Mouse (Mus musculus): ENCODE results near the gene Abcc10. TPM values are rescaled to one million over a fixed set of nuclear protein-coding genes. Genes with fewer than 3 reads are reported as not detected.

The Abcc10 gene
- 31.8 and 33.4 TPM in 2 replicates for polyA plus RNA-seq (2012; rRNA removed)

- Histone ChIP-seq H3K27me3 (ENCODE audit: control insufficient read depth, insufficient read depth, low read length) (no peaks in the 10 kb centered on the region), H3K4me3 (ENCODE audit: control insufficient read depth, insufficient read depth, low read length) (peak within 1 kb of the TSS; percentile 83), H3K27ac (ENCODE audit: control insufficient read depth, insufficient read depth, low read length) (peak within 1 kb of the TSS; percentile 76), H3K36me3 (ENCODE audit: control insufficient read depth, insufficient read depth, low read length) (no peaks in the 10 kb centered on the region), H3K4me1 (replicated peaks; ENCODE audit: control insufficient read depth, insufficient read depth, low read length) (0 out of 2 replicates have a peak, but pooled peaks cover 2% of the 10 kb centered on the region)
- peak; percentile 99 for DNase-seq
- WGBS, result under 1% methylated on average over 40 of the region's 40 CpGs
- TF ChIP-seq CTCF (IDR thresholded peaks at IDR 0.05; ENCODE audit: borderline replicate concordance, control insufficient read depth, extremely low read depth, insufficient read depth, low read length, poor library complexity), result peak; percentile 57; the same call in 1 of the 2 replicates
- TF ChIP-seq POLR2A (IDR thresholded peaks at IDR 0.05; ENCODE audit: control insufficient read depth, extremely low read depth, insufficient read depth, low read length, poor library complexity), result peak; percentile 94
Measured at GRCm38 (mm10) chr17:46327906-46328534, at the start of gene Abcc10. Gene Abcc10, minus strand, starts transcription at chr17:46328352.

- peak; percentile 58 for DNase-seq
Measured at GRCm38 (mm10) chr17:46371783-46372182, 43.6 kb upstream of the Abcc10 start.

DNA sequence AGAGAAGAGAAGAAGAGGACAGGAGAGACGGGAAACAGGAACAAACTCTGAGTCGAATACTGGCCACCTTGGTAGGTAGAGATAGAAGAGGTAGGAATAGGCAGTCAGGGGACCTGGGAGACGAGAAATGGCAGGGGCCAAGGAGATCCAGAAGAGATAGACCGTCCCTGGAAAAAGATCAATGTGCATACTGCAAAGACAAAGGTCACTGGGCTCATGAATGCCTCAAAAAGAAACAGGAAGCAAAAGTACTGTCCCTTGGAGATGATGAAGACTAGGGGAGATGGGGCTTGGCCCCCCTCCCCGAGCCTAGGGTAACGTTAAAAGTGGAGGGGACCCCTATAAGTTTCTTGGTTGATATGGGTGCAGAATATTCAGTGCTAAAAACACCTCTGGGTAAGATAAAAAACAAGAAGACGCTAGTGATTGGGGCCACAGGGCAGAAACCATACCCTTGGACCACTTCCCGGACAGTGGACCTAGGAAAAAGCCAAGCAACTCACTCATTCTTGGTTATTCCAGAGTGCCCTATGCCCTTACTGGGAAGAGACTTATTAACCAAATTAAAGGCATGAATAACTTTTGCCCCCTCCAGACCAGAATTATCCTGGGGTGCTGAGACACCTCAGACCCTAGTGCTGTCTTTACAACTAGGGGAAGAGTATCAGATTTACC lies 23.0 kb upstream of the Abcc10 start:
- Histone ChIP-seq H3K27me3 (ENCODE audit: control insufficient read depth, insufficient read depth, low read length) (no peaks in the 10 kb centered on the region), H3K4me1 (replicated peaks; ENCODE audit: control insufficient read depth, insufficient read depth, low read length) (no peaks in the 10 kb centered on the region), H3K36me3 (ENCODE audit: control insufficient read depth, insufficient read depth, low read length) (no peaks in the 10 kb centered on the region), H3K27ac (ENCODE audit: control insufficient read depth, insufficient read depth, low read length) (no peak overlapping the region), H3K4me3 (ENCODE audit: control insufficient read depth, insufficient read depth, low read length) (no peak overlapping the region)
- WGBS, result 85% methylated on average over 8 of the region's 8 CpGs
- no peak for DNase-seq
- TF ChIP-seq POLR2A (IDR thresholded peaks at IDR 0.05; ENCODE audit: control insufficient read depth, extremely low read depth, insufficient read depth, low read length, poor library complexity), result no peak
- no peak for TF ChIP-seq CTCF (IDR thresholded peaks at IDR 0.05; ENCODE audit: borderline replicate concordance, control insufficient read depth, extremely low read depth, insufficient read depth, low read length, poor library complexity)

More at GRCm38 (mm10) chr17:46371783-46372182, 43.6 kb upstream of the Abcc10 start:
- WGBS, result 61% methylated on average over 3 of the region's 3 CpGs
- H3K36me3 ChIP-seq (ENCODE audit: control insufficient read depth, insufficient read depth, low read length), result no peaks in the 10 kb centered on the region
- no peak overlapping the region for H3K4me3 ChIP-seq (ENCODE audit: control insufficient read depth, insufficient read depth, low read length)
- no peaks in the 10 kb centered on the region for H3K4me1 ChIP-seq (replicated peaks; ENCODE audit: control insufficient read depth, insufficient read depth, low read length)
- no peaks in the 10 kb centered on the region for H3K27me3 ChIP-seq (ENCODE audit: control insufficient read depth, insufficient read depth, low read length)
- H3K27ac ChIP-seq (ENCODE audit: control insufficient read depth, insufficient read depth, low read length), result no peak overlapping the region
- TF ChIP-seq POLR2A (IDR thresholded peaks at IDR 0.05; ENCODE audit: control insufficient read depth, extremely low read depth, insufficient read depth, low read length, poor library complexity), result no peak
- TF ChIP-seq CTCF (IDR thresholded peaks at IDR 0.05; ENCODE audit: borderline replicate concordance, control insufficient read depth, extremely low read depth, insufficient read depth, low read length, poor library complexity), result no peak

GRCm38 (mm10) chr17:46341208-46341607 lies 13.1 kb upstream of the Abcc10 start:
- H3K36me3 ChIP-seq (ENCODE audit: control insufficient read depth, insufficient read depth, low read length), result no peaks in the 10 kb centered on the region
- no peak for TF ChIP-seq CTCF (IDR thresholded peaks at IDR 0.05; ENCODE audit: borderline replicate concordance, control insufficient read depth, extremely low read depth, insufficient read depth, low read length, poor library complexity)
- no peak for TF ChIP-seq POLR2A (IDR thresholded peaks at IDR 0.05; ENCODE audit: control insufficient read depth, extremely low read depth, insufficient read depth, low read length, poor library complexity)
- H3K27ac ChIP-seq (ENCODE audit: control insufficient read depth, insufficient read depth, low read length), result no peak overlapping the region
- no peak for DNase-seq
- WGBS, result 15% methylated on average over 7 of the region's 7 CpGs
- H3K4me1 ChIP-seq (replicated peaks; ENCODE audit: control insufficient read depth, insufficient read depth, low read length), result no peaks in the 10 kb centered on the region
- no peak overlapping the region for H3K4me3 ChIP-seq (ENCODE audit: control insufficient read depth, insufficient read depth, low read length)
- H3K27me3 ChIP-seq (ENCODE audit: control insufficient read depth, insufficient read depth, low read length), result no peaks in the 10 kb centered on the region

DNA sequence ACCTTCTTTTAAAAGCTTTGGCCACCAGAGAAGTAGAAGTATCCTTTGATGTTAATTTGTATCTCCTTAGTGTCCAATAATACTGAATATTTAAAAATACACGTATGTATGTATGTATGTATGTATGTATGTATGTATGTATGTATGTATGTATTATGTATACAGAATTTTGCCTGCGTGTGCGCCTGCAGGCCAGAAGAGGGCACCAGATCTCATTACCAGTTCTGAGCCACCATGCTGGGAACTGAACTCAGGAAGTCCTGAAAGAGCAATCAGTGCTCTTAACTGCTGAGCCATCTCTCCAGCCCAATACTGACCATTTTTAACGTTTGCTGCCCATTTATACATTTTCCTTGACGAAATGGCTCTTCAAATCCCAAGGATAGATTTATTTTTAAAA lies 8.3 kb upstream of the Abcc10 start:
- H3K4me3 ChIP-seq (ENCODE audit: control insufficient read depth, insufficient read depth, low read length), result no peak overlapping the region
- no peaks in the 10 kb centered on the region for H3K4me1 ChIP-seq (replicated peaks; ENCODE audit: control insufficient read depth, insufficient read depth, low read length)
- H3K27ac ChIP-seq (ENCODE audit: control insufficient read depth, insufficient read depth, low read length), result no peak overlapping the region
- DNase-seq, result peak; percentile 20
- no peaks in the 10 kb centered on the region for H3K27me3 ChIP-seq (ENCODE audit: control insufficient read depth, insufficient read depth, low read length)
- no peaks in the 10 kb centered on the region for H3K36me3 ChIP-seq (ENCODE audit: control insufficient read depth, insufficient read depth, low read length)
- TF ChIP-seq POLR2A (IDR thresholded peaks at IDR 0.05; ENCODE audit: control insufficient read depth, extremely low read depth, insufficient read depth, low read length, poor library complexity) (no peak), CTCF (IDR thresholded peaks at IDR 0.05; ENCODE audit: borderline replicate concordance, control insufficient read depth, extremely low read depth, insufficient read depth, low read length, poor library complexity) (no peak)
- WGBS, result 52% methylated on average over 5 of the region's 5 CpGs

DNA sequence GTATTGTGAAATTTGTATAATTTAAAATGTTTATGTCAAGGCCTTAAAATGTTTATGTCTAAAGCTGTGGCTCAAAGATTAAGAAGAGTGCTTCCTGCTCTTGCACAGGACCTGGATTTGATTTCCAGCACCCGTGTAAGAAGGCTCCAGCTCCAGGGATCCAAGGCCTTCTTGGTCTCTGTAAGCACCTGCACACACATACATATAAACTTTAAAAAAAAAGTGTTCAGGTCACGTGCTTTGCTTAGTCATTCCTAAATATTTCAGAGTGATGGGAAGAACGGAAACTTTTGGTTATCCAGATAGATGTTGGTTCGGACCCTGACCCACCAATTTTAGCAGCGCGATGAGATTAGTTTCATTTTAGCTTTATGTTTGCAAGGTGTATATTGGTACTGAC lies 571 bp upstream of the Abcc10 start:
- H3K27me3 ChIP-seq (ENCODE audit: control insufficient read depth, insufficient read depth, low read length), result no peaks in the 10 kb centered on the region
- WGBS, result 85% methylated on average over 6 of the region's 6 CpGs
- DNase-seq, result no peak
- TF ChIP-seq CTCF (IDR thresholded peaks at IDR 0.05; ENCODE audit: borderline replicate concordance, control insufficient read depth, extremely low read depth, insufficient read depth, low read length, poor library complexity) (no peak), POLR2A (IDR thresholded peaks at IDR 0.05; ENCODE audit: control insufficient read depth, extremely low read depth, insufficient read depth, low read length, poor library complexity) (no peak)
- peak overlapping the region; percentile 21; the same call in 1 of the 2 replicates for H3K27ac ChIP-seq (ENCODE audit: control insufficient read depth, insufficient read depth, low read length)
- no peak overlapping the region for H3K4me3 ChIP-seq (ENCODE audit: control insufficient read depth, insufficient read depth, low read length)
- 0 out of 2 replicates have a peak, but pooled peaks cover 2% of the 10 kb centered on the region for H3K4me1 ChIP-seq (replicated peaks; ENCODE audit: control insufficient read depth, insufficient read depth, low read length)
- no peaks in the 10 kb centered on the region for H3K36me3 ChIP-seq (ENCODE audit: control insufficient read depth, insufficient read depth, low read length)
